Comparison of ENCODE assay signal across 21 mouse cellular contexts in the genomic region with DNA sequence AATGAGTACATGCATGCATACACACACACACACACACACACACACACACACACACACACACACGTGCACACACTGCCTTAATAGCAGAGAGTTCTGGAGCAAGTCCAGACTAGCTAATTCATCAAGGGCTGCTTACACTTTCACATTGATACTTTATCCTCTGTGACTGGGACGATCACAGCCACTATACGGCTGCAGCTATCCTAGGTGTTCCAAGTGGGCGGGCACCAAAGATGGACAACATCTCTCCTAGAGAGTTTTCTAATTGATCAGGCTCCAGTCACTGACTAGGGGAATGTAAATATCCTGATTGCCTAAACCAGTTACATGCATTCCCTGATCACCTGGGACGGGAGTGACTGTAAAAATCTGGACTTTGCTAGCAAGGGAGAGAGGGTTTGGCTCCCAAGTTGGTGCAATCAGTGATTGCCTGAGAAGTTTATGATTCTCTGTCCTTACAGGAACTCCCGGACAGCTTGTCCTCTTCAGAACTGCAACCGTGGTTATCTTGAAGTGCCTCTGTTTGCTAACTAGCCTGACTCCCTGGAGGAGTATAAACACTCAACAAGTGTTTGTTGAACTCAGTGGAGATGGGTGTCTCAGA. TPM values are rescaled to one million over a fixed set of nuclear protein-coding genes. Genes with fewer than 3 reads are reported as not detected.
DNase-seq lines count a peak whose midpoint lies in the region; ATAC-seq and TF ChIP-seq lines count a peak whose summit lies in the region.
"Had no signal": no experiment of that assay in that cellular context is flagged by ENCODE, and none has a peak within 500 bp of the region (broad histone marks: within the 10 kb centered on the region; RNA-seq: fewer than 3 reads in every experiment).

No protein-coding gene starts in this region.

- peak; percentile 92 for DNase-seq in heart, adult 11 months
- no peak for DNase-seq in heart, adult 8-10 months (ENCODE audit: low spot score)
- no peak for DNase-seq in embryo, embryonic 9.5 days (ENCODE audit: extremely low spot score)
- DNase-seq: adrenal gland, adult 8-10 months; B cell, adult 2 months; cerebellum, adult 11 months; cerebellum, adult 8-10 months; cerebellum, postnatal 14 days; gastrocnemius, postnatal 36 days had no signal

- H3K9me3 ChIP-seq in liver, embryonic 15.5 days (replicated peaks) = no peaks in the 10 kb centered on the region
- H3K9me3 ChIP-seq in liver, embryonic 12.5 days (replicated peaks) = no peaks in the 10 kb centered on the region
- no peaks in the 10 kb centered on the region for H3K9me3 ChIP-seq in liver, embryonic 16.5 days (replicated peaks; ENCODE audit: control insufficient read depth, low read length)
- H3K9me3 ChIP-seq: embryonic facial prominence, embryonic 13.5 days; forebrain, embryonic 13.5 days; G1E; heart, embryonic 15.5 days; hindbrain, embryonic 13.5 days had no signal

- peak; percentile 51; the same call in 1 of the 2 replicates for ATAC-seq in liver, embryonic 15.5 days (ENCODE audit: insufficient read depth)
- ATAC-seq in liver, embryonic 12.5 days = no peak
- peak; percentile 68 for ATAC-seq in liver, embryonic 16.5 days (ENCODE audit: low read depth)
- no peak for ATAC-seq in erythroid progenitor cell, adult 5-6 weeks (replicated peaks; ENCODE audit: low FRiP score, poor library complexity, severe bottlenecking)
- ATAC-seq: CD4-positive, CD25-positive, alpha-beta regulatory T cell, adult 4 months; forebrain, embryonic 13.5 days had no signal

- peaks cover 11% of the 10 kb centered on the region for H3K4me1 ChIP-seq in liver, embryonic 15.5 days (replicated peaks)
- no peaks in the 10 kb centered on the region for H3K4me1 ChIP-seq in liver, embryonic 12.5 days
- peaks cover 4% of the 10 kb centered on the region; the same call in 1 of the 2 replicates for H3K4me1 ChIP-seq in liver, embryonic 16.5 days (ENCODE audit: control insufficient read depth, low read depth, low read length)
- peaks cover 17% of the 10 kb centered on the region for H3K4me1 ChIP-seq in small intestine, adult 2 months (ENCODE audit: control insufficient read depth, insufficient read depth, insufficient read length, low read length)
- H3K4me1 ChIP-seq: embryonic facial prominence, embryonic 13.5 days; forebrain, embryonic 13.5 days; hindbrain, embryonic 13.5 days had no signal

- no peaks in the 10 kb centered on the region for H3K36me3 ChIP-seq in liver, embryonic 15.5 days (replicated peaks)
- H3K36me3 ChIP-seq in liver, embryonic 12.5 days = no peaks in the 10 kb centered on the region
- no peaks in the 10 kb centered on the region for H3K36me3 ChIP-seq in liver, embryonic 16.5 days (ENCODE audit: control insufficient read depth, insufficient read depth)
- no peaks in the 10 kb centered on the region for H3K36me3 ChIP-seq in small intestine, adult 2 months (ENCODE audit: control insufficient read depth, insufficient read depth, low read length)
- H3K36me3 ChIP-seq: embryonic facial prominence, embryonic 13.5 days; G1E; heart, embryonic 15.5 days; hindbrain, embryonic 13.5 days had no signal

- no peaks in the 10 kb centered on the region for H3K27me3 ChIP-seq in liver, embryonic 15.5 days
- 0 out of 2 replicates have a peak, but pooled peaks cover 4% of the 10 kb centered on the region for H3K27me3 ChIP-seq in liver, embryonic 12.5 days (replicated peaks)
- no peaks in the 10 kb centered on the region for H3K27me3 ChIP-seq in liver, embryonic 16.5 days (ENCODE audit: control insufficient read depth, insufficient read depth, low read depth, low read length)
- no peaks in the 10 kb centered on the region for H3K27me3 ChIP-seq in small intestine, adult 2 months (ENCODE audit: control insufficient read depth, insufficient read depth, low read length)
- H3K27me3 ChIP-seq: embryonic facial prominence, embryonic 13.5 days; forebrain, embryonic 13.5 days; heart, embryonic 15.5 days; hindbrain, embryonic 13.5 days had no signal

- no peak overlapping the region for H3K9ac ChIP-seq in liver, embryonic 15.5 days
- H3K9ac ChIP-seq in liver, embryonic 12.5 days = no peak overlapping the region
- H3K9ac ChIP-seq in liver, embryonic 16.5 days (ENCODE audit: low read depth, low read length) = no peak overlapping the region
- H3K9ac ChIP-seq: embryonic facial prominence, embryonic 13.5 days; forebrain, embryonic 13.5 days; heart, embryonic 15.5 days; hindbrain, embryonic 13.5 days had no signal

- no peak for TF ChIP-seq POLR2A in small intestine, adult 2 months (IDR thresholded peaks at IDR 0.05; ENCODE audit: low read depth, low read length)

- TF ChIP-seq CTCF in small intestine, adult 2 months (IDR thresholded peaks at IDR 0.05; ENCODE audit: extremely low read depth, insufficient read length, insufficient replicate concordance, low read depth, low read length) = no peak

- H3K4me2 ChIP-seq in liver, embryonic 15.5 days = no peak overlapping the region
- H3K4me2 ChIP-seq in liver, embryonic 12.5 days = no peak overlapping the region
- H3K4me2 ChIP-seq in liver, embryonic 16.5 days (ENCODE audit: low read depth, low read length) = no peak overlapping the region
- H3K4me2 ChIP-seq: embryonic facial prominence, embryonic 13.5 days; forebrain, embryonic 13.5 days; heart, embryonic 11.5 days; heart, embryonic 15.5 days; hindbrain, embryonic 13.5 days had no signal

- H3K27ac ChIP-seq in liver, embryonic 15.5 days (replicated peaks) = 0 out of 2 replicates have a peak overlapping the region, but pooled peaks have one; percentile 24
- H3K27ac ChIP-seq in liver, embryonic 12.5 days = no peak overlapping the region
- H3K27ac ChIP-seq in liver, embryonic 16.5 days (ENCODE audit: low read length) = peak overlapping the region; percentile 52
- H3K27ac ChIP-seq in small intestine, adult 2 months (ENCODE audit: insufficient read depth, low read depth, low read length) = peak overlapping the region; percentile 71
- H3K27ac ChIP-seq: embryonic facial prominence, embryonic 13.5 days; forebrain, embryonic 13.5 days; heart, embryonic 15.5 days; hindbrain, embryonic 13.5 days had no signal

- H3K4me3 ChIP-seq in liver, embryonic 15.5 days (replicated peaks) = no peak overlapping the region
- H3K4me3 ChIP-seq in liver, embryonic 12.5 days = no peak overlapping the region
- no peak overlapping the region for H3K4me3 ChIP-seq in liver, embryonic 16.5 days (ENCODE audit: low read depth, low read length)
- H3K4me3 ChIP-seq in small intestine, adult 2 months (ENCODE audit: low read depth, low read length) = no peak overlapping the region
- H3K4me3 ChIP-seq: embryonic facial prominence, embryonic 13.5 days; forebrain, embryonic 13.5 days; heart, embryonic 15.5 days; hindbrain, embryonic 13.5 days had no signal

- 41% methylated on average over 7 of the region's 7 CpGs for WGBS in liver, embryonic 15.5 days (ENCODE audit: insufficient replicate concordance)
- WGBS in liver, embryonic 12.5 days (ENCODE audit: insufficient replicate concordance) = 49% methylated on average over 7 of the region's 7 CpGs
- WGBS in liver, embryonic 16.5 days (ENCODE audit: insufficient replicate concordance) = 38% methylated on average over 7 of the region's 7 CpGs
- 16% methylated on average over 7 of the region's 7 CpGs for WGBS in small intestine, adult 2 months

RNA-seq across cellular contexts. Expression of gene Stat6, which starts 10.0 kb away (rescaled TPM):
- total RNA-seq in heart, adult 8-10 months (2022) = 10 to 100 TPM; 38.4 to 43.7 (median 43.2) TPM
- 14.3 and 15.6 TPM in 2 replicates for polyA plus RNA-seq in liver, embryonic 15.5 days (2015; fragmentation: Nextera tagmentation; extraction: Ambion mirVana)
- polyA plus RNA-seq in liver, embryonic 12.5 days (2016; fragmentation: Nextera tagmentation; extraction: Ambion mirVana) = 19.2 and 19.4 TPM in 2 replicates
- polyA plus RNA-seq in liver, embryonic 16.5 days (2015; fragmentation: Nextera tagmentation; extraction: Ambion mirVana) = 14.8 and 17.7 TPM in 2 replicates
- polyA plus RNA-seq in small intestine, adult 2 months (2012; rRNA removed) = 45.7 and 101 TPM in 2 replicates
- total RNA-seq in erythroid progenitor cell, adult 5-6 weeks (2015; ENCODE audit: low replicate concordance) = 11.5 and 26.8 TPM in 2 replicates
- 11.3 and 16.6 TPM in 2 replicates for total RNA-seq in erythroid progenitor cell, adult 5-6 weeks (2017; ENCODE audit: low replicate concordance)

RNA-seq across cellular contexts. Expression of gene Lrp1, which starts 11.8 kb away (rescaled TPM):
- 10 to 100 TPM; 64.0 to 88.9 (median 74.0) TPM for total RNA-seq in heart, adult 8-10 months (2022)
- polyA plus RNA-seq in liver, embryonic 15.5 days (2015; fragmentation: Nextera tagmentation; extraction: Ambion mirVana) = 23.2 and 31.1 TPM in 2 replicates
- 22.8 and 26.5 TPM in 2 replicates for polyA plus RNA-seq in liver, embryonic 12.5 days (2016; fragmentation: Nextera tagmentation; extraction: Ambion mirVana)
- 31.9 and 36.3 TPM in 2 replicates for polyA plus RNA-seq in liver, embryonic 16.5 days (2015; fragmentation: Nextera tagmentation; extraction: Ambion mirVana)
- 82.4 and 200 TPM in 2 replicates for polyA plus RNA-seq in small intestine, adult 2 months (2012; rRNA removed)
- 19.7 and 21.6 TPM in 2 replicates for total RNA-seq in erythroid progenitor cell, adult 5-6 weeks (2015; ENCODE audit: low replicate concordance)
- total RNA-seq in erythroid progenitor cell, adult 5-6 weeks (2017; ENCODE audit: low replicate concordance) = 11.5 and 13.1 TPM in 2 replicates

RNA-seq across cellular contexts. Expression of gene Nemp1, which starts 33.9 kb away (rescaled TPM):
- 1 to 10 TPM; 3.0 to 5.1 (median 3.6) TPM for total RNA-seq in heart, adult 8-10 months (2022)
- polyA plus RNA-seq in liver, embryonic 15.5 days (2015; fragmentation: Nextera tagmentation; extraction: Ambion mirVana) = 5.3 and 5.7 TPM in 2 replicates
- polyA plus RNA-seq in liver, embryonic 12.5 days (2016; fragmentation: Nextera tagmentation; extraction: Ambion mirVana) = 7.0 and 8.0 TPM in 2 replicates
- 6.7 and 7.1 TPM in 2 replicates for polyA plus RNA-seq in liver, embryonic 16.5 days (2015; fragmentation: Nextera tagmentation; extraction: Ambion mirVana)
- polyA plus RNA-seq in small intestine, adult 2 months (2012; rRNA removed) = 0.67 and 2.5 TPM in 2 replicates
- total RNA-seq in erythroid progenitor cell, adult 5-6 weeks (2015; ENCODE audit: low replicate concordance) = 73.5 and 83.4 TPM in 2 replicates
- total RNA-seq in erythroid progenitor cell, adult 5-6 weeks (2017; ENCODE audit: low replicate concordance) = 69.6 and 83.2 TPM in 2 replicates

RNA-seq across cellular contexts. Expression of gene Nab2, which starts 35.6 kb away (rescaled TPM):
- 10 to 100 TPM in 1 of 4 experiments, 1 to 10 TPM in 3; 5.0 to 10.3 (median 6.6) TPM for total RNA-seq in heart, adult 8-10 months (2022)
- polyA plus RNA-seq in liver, embryonic 15.5 days (2015; fragmentation: Nextera tagmentation; extraction: Ambion mirVana) = 2.9 and 3.5 TPM in 2 replicates
- polyA plus RNA-seq in liver, embryonic 12.5 days (2016; fragmentation: Nextera tagmentation; extraction: Ambion mirVana) = 2.6 and 3.4 TPM in 2 replicates
- polyA plus RNA-seq in liver, embryonic 16.5 days (2015; fragmentation: Nextera tagmentation; extraction: Ambion mirVana) = 3.0 and 3.9 TPM in 2 replicates
- polyA plus RNA-seq in small intestine, adult 2 months (2012; rRNA removed) = 9.4 and 31.8 TPM in 2 replicates
- 2.5 TPM in 1 of 2 replicates, not detected in the other for total RNA-seq in erythroid progenitor cell, adult 5-6 weeks (2015; ENCODE audit: low replicate concordance)
- 1.7 and 3.1 TPM in 2 replicates for total RNA-seq in erythroid progenitor cell, adult 5-6 weeks (2017; ENCODE audit: low replicate concordance)

Comparison
In these comparisons a context has a peak if more than half of its experiments do, and no peak if none do; other contexts are left out.
1. ATAC-seq: peak in liver, embryonic 15.5 days (single experiment) and liver, embryonic 16.5 days (single experiment); none in liver, embryonic 12.5 days (single experiment) and erythroid progenitor cell, adult 5-6 weeks (single experiment).